Mouse (Mus musculus) liver, postnatal 0 days (tissue): ENCODE data around the gene B4gat1.
"Not testable (repeated sequence)": the region's sequence is repeated elsewhere in the genome, so short reads cannot be mapped to it uniquely, and the experiment has no call there.

Source experiments
- CTCF ChIP-seq: sonication (generic); IDR thresholded peaks from 2 replicates; pipeline ENCODE4 v1.5.1; 2016; ENCODE audit warnings: antibody characterized with exemption, low read depth
- EP300 ChIP-seq: IDR thresholded peaks from 2 replicates; pipeline ENCODE4 v1.6.1; 2016; ENCODE audit warnings: antibody characterized with exemption, low read depth, mild to moderate bottlenecking

DNA sequence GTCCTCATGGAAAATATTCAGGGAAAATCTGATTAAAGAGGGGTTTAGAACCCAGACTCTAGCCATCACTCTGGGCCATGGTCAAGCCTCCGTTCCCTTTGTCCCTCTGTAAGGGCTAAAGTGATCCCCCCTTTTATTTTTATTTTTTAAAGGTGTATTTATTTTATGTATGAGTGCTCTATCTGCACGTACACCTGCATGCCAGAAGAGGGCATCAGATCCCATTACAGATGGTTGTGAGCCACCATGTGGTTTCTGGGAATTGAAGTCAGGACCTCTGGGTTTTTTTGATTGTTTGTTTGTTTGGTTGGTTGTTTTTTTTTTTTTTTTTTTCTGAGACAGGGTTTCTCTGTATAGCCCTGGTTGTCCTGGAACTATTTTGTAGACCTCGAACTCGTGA, 47.9 kb downstream of the B4gat1 start:
- TF ChIP-seq CTCF: peak; percentile 36; the same call in 1 of the 2 replicates
- not testable (repeated sequence) for TF ChIP-seq EP300
